Mouse (Mus musculus) small intestine, adult 2 months (tissue): ENCODE data around the gene Opa3.
A peak's percentile ranks its signal among the peaks of the same experiment; 100 is the strongest.

Experiments used
- CTCF ChIP-seq: fragments of 200-500 bp; IDR thresholded peaks from 2 replicates; pipeline ENCODE4 v1.5.1; 2012; ENCODE audit warnings: low read depth, mild to moderate bottlenecking, control low read depth, inconsistent platforms, low read length, moderate library complexity, mixed read lengths; ENCODE audit not compliant: insufficient replicate concordance, insufficient read length; ENCODE audit errors: extremely low read depth
- POLR2A ChIP-seq: fragments of 200-500 bp; IDR thresholded peaks from 2 replicates; pipeline ENCODE4 v1.6.1; 2012; ENCODE audit warnings: low read depth, mild to moderate bottlenecking, control low read depth, inconsistent platforms, low read length, moderate library complexity

- peak; percentile 95; the same call in 1 of the 2 replicates for TF ChIP-seq CTCF
- no peak for TF ChIP-seq POLR2A
Measured at GRCm38 (mm10) chr7:19239423-19239822, 11.3 kb downstream of the Opa3 start.
